Mouse (Mus musculus) liver, adult 2 months (tissue): ENCODE results near the gene Hoxd9. TPM values are rescaled to one million over a fixed set of nuclear protein-coding genes. Genes with fewer than 3 reads are reported as not detected.

ENCODE experiments used
- DNase-seq: peaks from one replicate; pipeline ENCODE4 v3.0.0-alpha.2; 2011; ENCODE audit warnings: low read depth, low spot score; ENCODE audit errors: extremely low read depth
- H3K27ac ChIP-seq: fragments of 200-500 bp; replicated peaks from 2 replicates; pipeline ENCODE4 v1.5.1; 2012; ENCODE audit warnings: low read depth, mild to moderate bottlenecking, control low read depth, inconsistent platforms, low read length; ENCODE audit not compliant: insufficient read depth
- H3K27me3 ChIP-seq: fragments of 200-500 bp; 2 replicates; pipeline ENCODE4 v1.6.1; 2012; ENCODE audit warnings: mild to moderate bottlenecking, moderate library complexity, low read length, inconsistent platforms; ENCODE audit not compliant: control insufficient read depth, insufficient read depth
- H3K36me3 ChIP-seq: fragments of 200-500 bp; 2 replicates; pipeline ENCODE4 v1.6.1; 2012; ENCODE audit warnings: low read length, inconsistent platforms; ENCODE audit not compliant: control insufficient read depth, insufficient read depth
- H3K4me1 ChIP-seq: fragments of 200-500 bp; 2 replicates; pipeline ENCODE4 v1.6.1; 2011; ENCODE audit warnings: low read length; ENCODE audit not compliant: control insufficient read depth, insufficient read depth
- H3K4me3 ChIP-seq: fragments of 200-500 bp; 2 replicates; pipeline ENCODE4 v1.5.1; 2011; ENCODE audit warnings: low read depth, mild to moderate bottlenecking, control low read depth, low read length, moderate library complexity; ENCODE audit not compliant: insufficient read depth
- H3K79me2 ChIP-seq: fragments of 200-500 bp; 2 replicates; pipeline ENCODE4 v1.6.1; 2012; ENCODE audit warnings: inconsistent platforms, mild to moderate bottlenecking, low read length, moderate library complexity; ENCODE audit not compliant: control insufficient read depth, insufficient read depth
- H3K9ac ChIP-seq: fragments of 200-500 bp; 2 replicates; pipeline ENCODE4 v1.6.1; 2012; ENCODE audit warnings: low read depth, mild to moderate bottlenecking, control low read depth, inconsistent platforms, low read length
- CTCF ChIP-seq: fragments of 200-500 bp; IDR thresholded peaks from 2 replicates; pipeline ENCODE4 v1.5.1; 2011; ENCODE audit warnings: low read depth, low read length, control low read depth
- POLR2A ChIP-seq: fragments of 200-500 bp; IDR thresholded peaks from 2 replicates; pipeline ENCODE4 v1.6.1; 2011; ENCODE audit warnings: low read length, control low read depth; ENCODE audit not compliant: insufficient read depth; ENCODE audit errors: extremely low read depth
- WGBS: fragments of 180-500 bp; shearing (Covaris S2); methylation state at CpG from one replicate; pipeline ENCODE4 v1.1.7; 2018; 5-methylcytosine and 5-hydroxymethylcytosine counted together
- polyA plus RNA-seq: library from polyadenylated mRNA; depleted of rRNA; stranded (reverse); fragments of >200 nt; gene quantifications from 2 replicates; pipeline ENCODE4 v1.2.3, GENCODE M21; 2012; rRNA removed
- total RNA-seq: library from RNA; depleted of rRNA; stranded (reverse); fragments of >200 nt; gene quantifications from 2 replicates; pipeline ENCODE4 v1.2.3, GENCODE M21; 2014; rRNA removed

Gene Hoxd9
- total and polyA plus RNA-seq, 2 experiments, result not detected

GRCm38 (mm10) chr2:74746298-74746921 lies 48.9 kb downstream of the Hoxd9 start:
- Histone ChIP-seq H3K9ac (no peak overlapping the region), H3K36me3 (no peaks in the 10 kb centered on the region), H3K27me3 (peaks cover 34% of the 10 kb centered on the region), H3K79me2 (no peaks in the 10 kb centered on the region), H3K27ac (no peak overlapping the region), H3K4me3 (no peak overlapping the region), H3K4me1 (no peaks in the 10 kb centered on the region)
- 5% methylated on average over 58 of the region's 58 CpGs for WGBS
- TF ChIP-seq POLR2A (no peak), CTCF (no peak)
- no peak for DNase-seq

- no peak for DNase-seq
- Histone ChIP-seq H3K27ac (no peak overlapping the region), H3K9ac (no peak overlapping the region), H3K36me3 (no peaks in the 10 kb centered on the region), H3K27me3 (peaks cover 38% of the 10 kb centered on the region), H3K4me1 (no peaks in the 10 kb centered on the region), H3K4me3 (no peak overlapping the region), H3K79me2 (no peaks in the 10 kb centered on the region)
- TF ChIP-seq CTCF (no peak), POLR2A (no peak)
- 4% methylated on average over 24 of the region's 24 CpGs for WGBS
Observed at GRCm38 (mm10) chr2:74747006-74747405, 49.5 kb downstream of the Hoxd9 start.

- Histone ChIP-seq H3K27ac (no peak overlapping the region), H3K4me3 (no peak overlapping the region), H3K4me1 (no peaks in the 10 kb centered on the region), H3K9ac (no peak overlapping the region), H3K36me3 (no peaks in the 10 kb centered on the region), H3K27me3 (peaks cover 43% of the 10 kb centered on the region), H3K79me2 (no peaks in the 10 kb centered on the region)
- WGBS, result 14% methylated on average over 11 of the region's 11 CpGs
- TF ChIP-seq POLR2A, result no peak
- no peak for TF ChIP-seq CTCF
- no peak for DNase-seq
Observed at GRCm38 (mm10) chr2:74747661-74748141, 50.2 kb downstream of the Hoxd9 start.

- Histone ChIP-seq H3K4me3 (no peak overlapping the region), H3K9ac (no peak overlapping the region), H3K4me1 (no peaks in the 10 kb centered on the region), H3K27me3 (peaks cover 50% of the 10 kb centered on the region), H3K79me2 (no peaks in the 10 kb centered on the region), H3K36me3 (no peaks in the 10 kb centered on the region), H3K27ac (no peak overlapping the region)
- TF ChIP-seq POLR2A, result no peak
- no peak for TF ChIP-seq CTCF
- no peak for DNase-seq
- 14% methylated on average over 9 of the region's 9 CpGs for WGBS
Observed at GRCm38 (mm10) chr2:74748436-74748995, 51.0 kb downstream of the Hoxd9 start.

- H3K27me3 ChIP-seq, result peaks cover 48% of the 10 kb centered on the region
- H3K79me2 ChIP-seq, result no peaks in the 10 kb centered on the region
- H3K4me3 ChIP-seq, result no peak overlapping the region
- H3K27ac ChIP-seq, result no peak overlapping the region
- 3% methylated on average over 47 of the region's 47 CpGs for WGBS
- TF ChIP-seq POLR2A (no peak), CTCF (no peak)
- no peaks in the 10 kb centered on the region for H3K4me1 ChIP-seq
- DNase-seq, result no peak
- H3K9ac ChIP-seq, result no peak overlapping the region
- no peaks in the 10 kb centered on the region for H3K36me3 ChIP-seq
Observed at GRCm38 (mm10) chr2:74749337-74750121, 52.0 kb downstream of the Hoxd9 start.

Other genes starting within 250 kb of the Hoxd9 start
- 6.4 and 8.3 TPM in 2 replicates for gene Lnpk, start 118.3 kb upstream of the Hoxd9 start, total RNA-seq
- gene Lnpk, start 118.3 kb upstream of the Hoxd9 start, polyA plus RNA-seq, result 1.8 and 1.9 TPM in 2 replicates
- gene Evx2, start 38.2 kb upstream of the Hoxd9 start, total RNA-seq, result not detected in 2 replicates
- not detected in 2 replicates for gene Evx2, start 38.2 kb upstream of the Hoxd9 start, polyA plus RNA-seq
- gene Hoxd13, start 29.4 kb upstream of the Hoxd9 start, total RNA-seq, result not detected in 2 replicates
- not detected in 2 replicates for gene Hoxd13, start 29.4 kb upstream of the Hoxd9 start, polyA plus RNA-seq
- not detected in 2 replicates for gene Hoxd12, start 22.7 kb upstream of the Hoxd9 start, total RNA-seq
- not detected in 2 replicates for gene Hoxd12, start 22.7 kb upstream of the Hoxd9 start, polyA plus RNA-seq
- gene Hoxd11, start 18.2 kb upstream of the Hoxd9 start, total RNA-seq, result not detected in 2 replicates
- gene Hoxd11, start 18.2 kb upstream of the Hoxd9 start, polyA plus RNA-seq, result not detected in 2 replicates
- gene Hoxd10, start 5.8 kb upstream of the Hoxd9 start, total RNA-seq, result not detected in 2 replicates
- gene Hoxd10, start 5.8 kb upstream of the Hoxd9 start, polyA plus RNA-seq, result not detected in 2 replicates
- 0.07 TPM in 1 of 2 replicates, not detected in the other for gene Hoxd8, start 6.9 kb downstream of the Hoxd9 start, total RNA-seq
- gene Hoxd8, start 6.9 kb downstream of the Hoxd9 start, polyA plus RNA-seq, result 0.06 TPM in 1 of 2 replicates, not detected in the other
- not detected in 2 replicates for gene Hoxd3, start 14.2 kb downstream of the Hoxd9 start, total RNA-seq
- gene Hoxd3, start 14.2 kb downstream of the Hoxd9 start, polyA plus RNA-seq, result not detected in 2 replicates
- gene Hoxd4, start 14.2 kb downstream of the Hoxd9 start, total RNA-seq, result 0.09 and 0.13 TPM in 2 replicates
- gene Hoxd4, start 14.2 kb downstream of the Hoxd9 start, polyA plus RNA-seq, result 0.05 TPM in 1 of 2 replicates, not detected in the other
- gene Gm28230, start 29.0 kb downstream of the Hoxd9 start, total RNA-seq, result not detected in 2 replicates
- gene Gm28230, start 29.0 kb downstream of the Hoxd9 start, polyA plus RNA-seq, result not detected in 2 replicates
- gene Hoxd1, start 65.3 kb downstream of the Hoxd9 start, total RNA-seq, result not detected in 2 replicates
- not detected in 2 replicates for gene Hoxd1, start 65.3 kb downstream of the Hoxd9 start, polyA plus RNA-seq
- 51.7 and 66.2 TPM in 2 replicates for gene Mtx2, start 128.1 kb downstream of the Hoxd9 start, total RNA-seq
- 43.0 and 52.1 TPM in 2 replicates for gene Mtx2, start 128.1 kb downstream of the Hoxd9 start, polyA plus RNA-seq